Mouse (Mus musculus) left cerebral cortex, adult 11 months (tissue): Measurements from ENCODE around the gene Adam33.

ENCODE experiments used
- DNase-seq: peaks from one replicate; pipeline ENCODE4 v3.0.0; 2022; ENCODE audit warnings: low spot score

Gene Adam33

GRCm38 (mm10) chr2:131029065-131029935 lies 34.3 kb downstream of the Adam33 start:
- DNase-seq = no peak

DNA sequence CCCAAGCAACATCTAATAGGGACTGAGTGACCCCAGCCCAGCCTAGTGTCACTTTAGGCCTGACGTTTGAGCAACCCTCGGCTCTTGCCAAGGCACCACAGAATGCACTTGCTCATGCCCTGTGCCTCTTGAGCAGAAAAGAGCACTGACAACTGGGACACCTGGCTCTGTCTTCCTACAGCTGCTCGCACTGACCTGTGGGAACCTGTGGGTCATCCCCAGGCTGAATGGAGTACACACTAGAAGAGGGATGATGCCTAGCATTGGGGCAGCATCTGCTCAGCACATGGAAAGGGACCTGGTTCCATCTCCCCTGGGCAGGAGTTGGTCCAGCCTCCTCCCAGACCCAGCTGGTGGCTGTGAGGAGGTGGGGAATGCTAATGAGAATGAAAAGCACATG lies 36.7 kb downstream of the Adam33 start:
- no peak for DNase-seq

- no peak for DNase-seq
These were observed 38.4 kb downstream of the Adam33 start for GRCm38 (mm10) chr2:131025230-131025629.

GRCm38 (mm10) chr2:131010566-131010965 lies 53.0 kb downstream of the Adam33 start:
- DNase-seq = no peak

DNA sequence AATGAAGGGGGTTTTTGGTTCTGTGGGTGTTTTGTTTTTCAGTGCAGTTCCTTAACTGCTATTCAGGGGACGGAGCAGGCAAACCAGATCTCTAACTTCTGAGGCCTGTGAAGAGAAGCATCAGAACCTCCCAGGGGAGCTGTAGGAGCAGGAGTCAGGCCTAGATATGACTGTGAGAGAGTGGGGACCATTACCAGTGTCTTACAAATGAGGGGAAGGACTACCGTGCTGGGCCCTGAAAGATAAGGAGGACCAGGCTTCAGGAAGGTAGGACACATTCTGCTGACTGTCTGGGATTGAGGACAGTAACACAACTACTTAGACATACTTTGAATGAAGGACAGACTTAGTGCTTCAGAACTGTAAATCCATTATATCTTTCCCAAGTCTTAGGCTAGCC lies 54.5 kb downstream of the Adam33 start:
- DNase-seq = no peak
